Mouse (Mus musculus): ENCODE data around the gene Acacb. TPM values are rescaled to one million over a fixed set of nuclear protein-coding genes. Genes with fewer than 3 reads are reported as not detected.

The Acacb gene
- polyA plus RNA-seq, 2 experiments: 2.7 to 4.9 TPM

GRCm38 (mm10) chr5:114299156-114299855, 153.0 kb downstream of the Acacb start:
- Histone ChIP-seq H3K27ac (replicated peaks; ENCODE audit: low read depth, low read length) (no peak overlapping the region), H3K27me3 (ENCODE audit: control insufficient read depth, insufficient read depth, low read length) (no peaks in the 10 kb centered on the region), H3K4me1 (ENCODE audit: control insufficient read depth, insufficient read depth, low read length) (peaks cover 3% of the 10 kb centered on the region; the same call in 1 of the 2 replicates), H3K4me3 (replicated peaks; ENCODE audit: low read length) (no peak overlapping the region), H3K9me3 (ENCODE audit: control insufficient read depth, low read length) (no peaks in the 10 kb centered on the region), H3K4me2 (replicated peaks; ENCODE audit: low read depth, low read length, severe bottlenecking) (no peak overlapping the region), H3K9ac (ENCODE audit: low read depth, low read length, severe bottlenecking) (no peak overlapping the region), H3K36me3 (ENCODE audit: control insufficient read depth, insufficient read depth, low read length) (no peaks in the 10 kb centered on the region)
- ATAC-seq (ENCODE audit: low FRiP score, low read depth) (no peak), DNase-seq (ENCODE audit: low spot score) (no peak)
- no peak for TF ChIP-seq POLR2A (IDR thresholded peaks at IDR 0.05; ENCODE audit: borderline replicate concordance, extremely low read depth, insufficient read depth, insufficient read length)
- WGBS: 63% methylated on average over 22 of the region's 22 CpGs

- no peaks in the 10 kb centered on the region for H3K36me3 ChIP-seq (ENCODE audit: control insufficient read depth, insufficient read depth, low read length)
- H3K9ac ChIP-seq (ENCODE audit: low read depth, low read length, severe bottlenecking): no peak overlapping the region
- no peak overlapping the region for H3K27ac ChIP-seq (replicated peaks; ENCODE audit: low read depth, low read length)
- no peak for DNase-seq (ENCODE audit: low spot score)
- no peak overlapping the region for H3K4me2 ChIP-seq (replicated peaks; ENCODE audit: low read depth, low read length, severe bottlenecking)
- H3K4me1 ChIP-seq (ENCODE audit: control insufficient read depth, insufficient read depth, low read length): peaks cover 3% of the 10 kb centered on the region; the same call in 1 of the 2 replicates
- H3K27me3 ChIP-seq (ENCODE audit: control insufficient read depth, insufficient read depth, low read length): no peaks in the 10 kb centered on the region
- ATAC-seq (ENCODE audit: low FRiP score, low read depth): no peak
- no peak for TF ChIP-seq POLR2A (IDR thresholded peaks at IDR 0.05; ENCODE audit: borderline replicate concordance, extremely low read depth, insufficient read depth, insufficient read length)
- WGBS: 85% methylated on average over 24 of the region's 24 CpGs
- no peaks in the 10 kb centered on the region for H3K9me3 ChIP-seq (ENCODE audit: control insufficient read depth, low read length)
- no peak overlapping the region for H3K4me3 ChIP-seq (replicated peaks; ENCODE audit: low read length)
Measured at GRCm38 (mm10) chr5:114299883-114300610, 153.7 kb downstream of the Acacb start.

Other genes with a start within 250 kb of the Acacb start
- 63.8 and 68.9 TPM in 2 replicates for gene Coro1c, start 237.8 kb upstream of the Acacb start, polyA plus RNA-seq (2012; rRNA removed)
- 92.4 and 96.9 TPM in 2 replicates for gene Coro1c, start 237.8 kb upstream of the Acacb start, polyA plus RNA-seq (2014; fragmentation: Nextera tagmentation; extraction: Ambion mirVana)
- gene Ssh1, start 152.6 kb upstream of the Acacb start, polyA plus RNA-seq (2012; rRNA removed): 12.0 and 15.6 TPM in 2 replicates
- gene Ssh1, start 152.6 kb upstream of the Acacb start, polyA plus RNA-seq (2014; fragmentation: Nextera tagmentation; extraction: Ambion mirVana): 21.9 and 24.6 TPM in 2 replicates
- 0.05 TPM in 1 of 2 replicates, not detected in the other for gene Dao, start 142.8 kb upstream of the Acacb start, polyA plus RNA-seq (2012; rRNA removed)
- not detected in 2 replicates for gene Dao, start 142.8 kb upstream of the Acacb start, polyA plus RNA-seq (2014; fragmentation: Nextera tagmentation; extraction: Ambion mirVana)
- gene Usp30, start 81.1 kb upstream of the Acacb start, polyA plus RNA-seq (2012; rRNA removed): 29.0 and 35.3 TPM in 2 replicates
- 11.4 and 13.4 TPM in 2 replicates for gene Usp30, start 81.1 kb upstream of the Acacb start, polyA plus RNA-seq (2014; fragmentation: Nextera tagmentation; extraction: Ambion mirVana)
- gene Svop, start 55.0 kb upstream of the Acacb start, polyA plus RNA-seq (2012; rRNA removed): 0.10 and 0.21 TPM in 2 replicates
- gene Svop, start 55.0 kb upstream of the Acacb start, polyA plus RNA-seq (2014; fragmentation: Nextera tagmentation; extraction: Ambion mirVana): 0.11 TPM in 1 of 2 replicates, not detected in the other
- gene Alkbh2, start 18.3 kb upstream of the Acacb start, polyA plus RNA-seq (2012; rRNA removed): 15.5 and 18.9 TPM in 2 replicates
- 10.9 and 11.5 TPM in 2 replicates for gene Alkbh2, start 18.3 kb upstream of the Acacb start, polyA plus RNA-seq (2014; fragmentation: Nextera tagmentation; extraction: Ambion mirVana)
- gene Ung, start 16.1 kb upstream of the Acacb start, polyA plus RNA-seq (2012; rRNA removed): 31.4 and 34.0 TPM in 2 replicates
- gene Ung, start 16.1 kb upstream of the Acacb start, polyA plus RNA-seq (2014; fragmentation: Nextera tagmentation; extraction: Ambion mirVana): 23.7 and 26.0 TPM in 2 replicates
- 0.09 and 0.13 TPM in 2 replicates for gene Foxn4, start 127.3 kb downstream of the Acacb start, polyA plus RNA-seq (2012; rRNA removed)
- not detected in 2 replicates for gene Foxn4, start 127.3 kb downstream of the Acacb start, polyA plus RNA-seq (2014; fragmentation: Nextera tagmentation; extraction: Ambion mirVana)
- gene Myo1h, start 142.6 kb downstream of the Acacb start, polyA plus RNA-seq (2012; rRNA removed): 1.6 TPM in 2 replicates
- 2.2 and 2.4 TPM in 2 replicates for gene Myo1h, start 142.6 kb downstream of the Acacb start, polyA plus RNA-seq (2014; fragmentation: Nextera tagmentation; extraction: Ambion mirVana)
- gene Kctd10, start 234.0 kb downstream of the Acacb start, polyA plus RNA-seq (2012; rRNA removed): 89.4 and 93.1 TPM in 2 replicates
- gene Kctd10, start 234.0 kb downstream of the Acacb start, polyA plus RNA-seq (2014; fragmentation: Nextera tagmentation; extraction: Ambion mirVana): 103 and 105 TPM in 2 replicates
- gene Ube3b, start 234.1 kb downstream of the Acacb start, polyA plus RNA-seq (2012; rRNA removed): 57.6 and 78.4 TPM in 2 replicates
- 51.2 and 56.4 TPM in 2 replicates for gene Ube3b, start 234.1 kb downstream of the Acacb start, polyA plus RNA-seq (2014; fragmentation: Nextera tagmentation; extraction: Ambion mirVana)